Mouse (Mus musculus): ENCODE measurements around the gene Gbx2. TPM values are rescaled to one million over a fixed set of nuclear protein-coding genes. Genes with fewer than 3 reads are reported as not detected.

The Gbx2 gene
- polyA plus RNA-seq, 1 experiment: 0.06 TPM

GRCm38 (mm10) chr1:89938884-89939595 lies 8.1 kb upstream of the Gbx2 start:
- no peak for DNase-seq
- Histone ChIP-seq H3K4me3 (replicated peaks; ENCODE audit: extremely low read depth, low read depth, low read length) (no peak overlapping the region), H3K4me1 (ENCODE audit: control insufficient read depth, insufficient read depth, low read length) (peaks cover 9% of the 10 kb centered on the region)
- TF ChIP-seq POLR2A (IDR thresholded peaks at IDR 0.05; ENCODE audit: borderline replicate concordance, extremely low read depth, low read depth, low read length) (no peak), CTCF (IDR thresholded peaks at IDR 0.05; ENCODE audit: insufficient read depth, low read length) (peak; percentile 49)
- WGBS: 42% methylated on average over 16 of the region's 16 CpGs

GRCm38 (mm10) chr1:89935493-89936348 lies 4.7 kb upstream of the Gbx2 start:
- peaks cover 4% of the 10 kb centered on the region; the same call in 1 of the 2 replicates for H3K4me1 ChIP-seq (ENCODE audit: control insufficient read depth, insufficient read depth, low read length)
- no peak overlapping the region for H3K4me3 ChIP-seq (replicated peaks; ENCODE audit: extremely low read depth, low read depth, low read length)
- DNase-seq: no peak
- TF ChIP-seq POLR2A (IDR thresholded peaks at IDR 0.05; ENCODE audit: borderline replicate concordance, extremely low read depth, low read depth, low read length): no peak
- TF ChIP-seq CTCF (IDR thresholded peaks at IDR 0.05; ENCODE audit: insufficient read depth, low read length): no peak
- WGBS: 10% methylated on average over 29 of the region's 29 CpGs

GRCm38 (mm10) chr1:89934316-89935260 lies 3.6 kb upstream of the Gbx2 start:
- no peaks in the 10 kb centered on the region for H3K4me1 ChIP-seq (ENCODE audit: control insufficient read depth, insufficient read depth, low read length)
- no peak overlapping the region for H3K4me3 ChIP-seq (replicated peaks; ENCODE audit: extremely low read depth, low read depth, low read length)
- 28% methylated on average over 19 of the region's 19 CpGs for WGBS
- TF ChIP-seq POLR2A (IDR thresholded peaks at IDR 0.05; ENCODE audit: borderline replicate concordance, extremely low read depth, low read depth, low read length) (no peak), CTCF (IDR thresholded peaks at IDR 0.05; ENCODE audit: insufficient read depth, low read length) (no peak)
- DNase-seq: no peak

GRCm38 (mm10) chr1:89933786-89934185 lies 2.8 kb upstream of the Gbx2 start:
- no peaks in the 10 kb centered on the region for H3K4me1 ChIP-seq (ENCODE audit: control insufficient read depth, insufficient read depth, low read length)
- 17% methylated on average over 21 of the region's 21 CpGs for WGBS
- no peak for TF ChIP-seq CTCF (IDR thresholded peaks at IDR 0.05; ENCODE audit: insufficient read depth, low read length)
- no peak for TF ChIP-seq POLR2A (IDR thresholded peaks at IDR 0.05; ENCODE audit: borderline replicate concordance, extremely low read depth, low read depth, low read length)
- DNase-seq: no peak
- H3K4me3 ChIP-seq (replicated peaks; ENCODE audit: extremely low read depth, low read depth, low read length): no peak overlapping the region

GRCm38 (mm10) chr1:89933028-89933427 lies 2.0 kb upstream of the Gbx2 start:
- no peak for TF ChIP-seq CTCF (IDR thresholded peaks at IDR 0.05; ENCODE audit: insufficient read depth, low read length)
- TF ChIP-seq POLR2A (IDR thresholded peaks at IDR 0.05; ENCODE audit: borderline replicate concordance, extremely low read depth, low read depth, low read length): no peak
- no peak overlapping the region for H3K4me3 ChIP-seq (replicated peaks; ENCODE audit: extremely low read depth, low read depth, low read length)
- H3K4me1 ChIP-seq (ENCODE audit: control insufficient read depth, insufficient read depth, low read length): no peaks in the 10 kb centered on the region
- WGBS: 29% methylated on average over 6 of the region's 6 CpGs
- DNase-seq: no peak

- WGBS: 15% methylated on average over 16 of the region's 16 CpGs
Observed at GRCm38 (mm10) chr1:89932616-89933015, 1.6 kb upstream of the Gbx2 start.

GRCm38 (mm10) chr1:89932021-89932423 lies 1.0 kb upstream of the Gbx2 start:
- no peak overlapping the region for H3K4me3 ChIP-seq (replicated peaks; ENCODE audit: extremely low read depth, low read depth, low read length)
- WGBS: 14% methylated on average over 19 of the region's 19 CpGs
- TF ChIP-seq POLR2A (IDR thresholded peaks at IDR 0.05; ENCODE audit: borderline replicate concordance, extremely low read depth, low read depth, low read length): no peak
- TF ChIP-seq CTCF (IDR thresholded peaks at IDR 0.05; ENCODE audit: insufficient read depth, low read length): no peak
- no peak for DNase-seq
- H3K4me1 ChIP-seq (ENCODE audit: control insufficient read depth, insufficient read depth, low read length): 0 out of 2 replicates have a peak, but pooled peaks cover 1% of the 10 kb centered on the region

More at GRCm38 (mm10) chr1:89932616-89933015, 1.6 kb upstream of the Gbx2 start:
- H3K4me1 ChIP-seq (ENCODE audit: control insufficient read depth, insufficient read depth, low read length): no peaks in the 10 kb centered on the region
- H3K4me3 ChIP-seq (replicated peaks; ENCODE audit: extremely low read depth, low read depth, low read length): no peak overlapping the region
- no peak for TF ChIP-seq CTCF (IDR thresholded peaks at IDR 0.05; ENCODE audit: insufficient read depth, low read length)
- TF ChIP-seq POLR2A (IDR thresholded peaks at IDR 0.05; ENCODE audit: borderline replicate concordance, extremely low read depth, low read depth, low read length): no peak
- DNase-seq: no peak

- TF ChIP-seq CTCF (IDR thresholded peaks at IDR 0.05; ENCODE audit: insufficient read depth, low read length) (no peak), POLR2A (IDR thresholded peaks at IDR 0.05; ENCODE audit: borderline replicate concordance, extremely low read depth, low read depth, low read length) (no peak)
- no peak for DNase-seq
- Histone ChIP-seq H3K4me3 (replicated peaks; ENCODE audit: extremely low read depth, low read depth, low read length) (no peak overlapping the region), H3K4me1 (ENCODE audit: control insufficient read depth, insufficient read depth, low read length) (0 out of 2 replicates have a peak, but pooled peaks cover 3% of the 10 kb centered on the region)
- 1% methylated on average over 45 of the region's 45 CpGs for WGBS
Observed at GRCm38 (mm10) chr1:89930551-89930950, 428 bp downstream of the Gbx2 start.
